Mouse (Mus musculus) telencephalon, adult 2 months (tissue): ENCODE data around the gene Rin2.

Experiments
- DNase-seq: peaks from one replicate; pipeline ENCODE4 v3.0.0-alpha.2; 2011; ENCODE audit warnings: low read depth, low spot score

The Rin2 gene

DNA sequence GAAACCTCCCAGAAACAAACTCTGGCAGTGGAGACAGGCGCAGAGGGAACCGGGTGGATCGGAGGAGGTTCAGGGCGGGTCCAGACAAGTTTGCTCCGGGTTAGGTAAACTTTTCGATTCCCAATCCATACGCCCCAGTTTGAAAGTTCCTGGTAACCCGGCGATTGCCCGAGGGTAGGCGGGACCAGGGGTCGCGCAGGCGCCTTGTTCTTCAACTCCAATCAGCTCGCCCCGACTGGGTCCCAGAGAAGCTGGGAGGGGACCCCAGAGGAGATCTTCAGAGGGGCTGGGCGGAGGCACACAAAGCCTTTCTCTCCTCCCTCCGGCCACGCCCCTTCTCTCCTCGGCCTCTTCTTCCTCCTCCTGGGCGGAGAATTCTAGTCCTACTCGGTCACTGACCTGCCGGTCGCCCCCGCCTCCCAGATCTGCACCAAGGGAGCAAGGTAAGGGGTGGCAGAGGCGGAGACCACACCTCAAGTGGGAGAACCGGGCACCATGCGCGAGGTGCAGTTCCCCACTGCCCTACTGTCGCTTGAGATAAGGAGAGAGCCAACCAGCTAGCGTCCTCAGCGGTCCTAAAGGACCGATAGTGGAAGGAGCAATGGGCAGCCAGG is at the start of gene Rin2:
TSS of gene Rin2 (plus strand) at position 74 of the 614 bp plus-strand sequence.
- no peak for DNase-seq

DNA sequence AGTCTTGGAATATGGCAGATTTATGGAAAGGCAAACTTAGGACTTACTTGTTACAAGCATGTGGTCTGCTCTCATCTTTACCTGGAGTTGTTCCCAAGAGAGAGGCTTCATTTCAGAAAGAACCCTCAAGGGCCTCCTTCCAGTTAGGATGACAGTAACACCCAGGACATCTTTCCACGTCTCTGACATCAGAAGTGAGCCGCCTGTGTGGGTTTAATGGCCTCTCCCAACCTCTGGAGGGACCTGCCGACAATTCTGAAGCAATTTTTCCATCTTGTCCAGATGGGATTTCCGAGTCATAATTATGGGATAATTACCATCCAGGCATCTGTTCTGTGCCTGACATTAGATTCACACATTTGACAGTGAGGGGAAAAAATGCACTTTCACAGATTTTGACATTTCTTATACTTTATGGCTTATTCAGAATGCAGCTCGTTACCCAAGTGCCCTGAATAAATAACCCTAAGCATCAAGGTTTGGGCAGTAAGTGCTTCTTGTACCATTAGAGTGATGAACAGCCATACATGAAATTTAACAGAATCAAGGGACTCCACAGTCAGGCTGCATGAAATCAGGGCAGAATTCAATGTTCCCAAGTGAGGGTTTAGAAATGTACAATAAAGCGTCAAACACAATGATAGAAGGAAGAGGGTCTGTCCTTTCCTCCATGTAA is 43.8 kb upstream of the Rin2 start:
- no peak for DNase-seq

DNA sequence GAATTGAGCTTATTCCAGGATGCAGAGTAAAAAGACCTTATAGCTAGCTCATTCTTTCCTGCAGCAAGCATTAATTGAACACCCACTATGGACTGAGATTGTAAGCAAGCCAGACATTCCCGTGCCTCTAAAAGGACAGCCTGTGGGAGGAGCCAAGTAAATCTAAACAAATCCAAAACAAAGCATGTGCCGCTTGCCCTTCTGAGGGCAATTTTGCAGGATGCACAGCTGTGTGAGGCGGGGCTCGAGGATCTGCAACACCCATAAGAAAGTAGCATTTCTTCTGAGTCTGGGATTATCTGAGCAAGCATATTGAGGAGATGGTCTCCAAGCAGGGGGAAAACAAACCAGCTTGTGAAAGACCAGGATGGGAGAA is 43.2 kb upstream of the Rin2 start:
- no peak for DNase-seq

DNA sequence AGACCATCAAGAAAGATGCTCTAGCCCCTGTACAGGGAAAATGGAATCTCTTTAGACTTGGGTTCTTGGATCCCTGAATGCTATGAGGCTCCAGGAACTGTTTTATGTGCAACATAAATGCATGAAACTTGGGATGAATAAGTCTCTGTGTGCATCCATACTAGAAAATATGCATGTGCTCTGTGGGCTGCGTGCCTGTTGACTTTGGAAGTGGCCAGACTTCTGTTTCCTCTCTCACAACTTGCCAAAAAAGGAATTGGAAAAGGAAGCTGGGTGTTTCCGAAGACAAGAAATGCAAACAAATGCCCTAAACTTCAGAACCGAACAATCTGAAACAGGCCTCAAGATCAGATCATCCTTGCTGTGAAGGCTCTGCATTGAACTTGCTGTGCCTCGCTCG is 41.2 kb upstream of the Rin2 start:
- no peak for DNase-seq

DNA sequence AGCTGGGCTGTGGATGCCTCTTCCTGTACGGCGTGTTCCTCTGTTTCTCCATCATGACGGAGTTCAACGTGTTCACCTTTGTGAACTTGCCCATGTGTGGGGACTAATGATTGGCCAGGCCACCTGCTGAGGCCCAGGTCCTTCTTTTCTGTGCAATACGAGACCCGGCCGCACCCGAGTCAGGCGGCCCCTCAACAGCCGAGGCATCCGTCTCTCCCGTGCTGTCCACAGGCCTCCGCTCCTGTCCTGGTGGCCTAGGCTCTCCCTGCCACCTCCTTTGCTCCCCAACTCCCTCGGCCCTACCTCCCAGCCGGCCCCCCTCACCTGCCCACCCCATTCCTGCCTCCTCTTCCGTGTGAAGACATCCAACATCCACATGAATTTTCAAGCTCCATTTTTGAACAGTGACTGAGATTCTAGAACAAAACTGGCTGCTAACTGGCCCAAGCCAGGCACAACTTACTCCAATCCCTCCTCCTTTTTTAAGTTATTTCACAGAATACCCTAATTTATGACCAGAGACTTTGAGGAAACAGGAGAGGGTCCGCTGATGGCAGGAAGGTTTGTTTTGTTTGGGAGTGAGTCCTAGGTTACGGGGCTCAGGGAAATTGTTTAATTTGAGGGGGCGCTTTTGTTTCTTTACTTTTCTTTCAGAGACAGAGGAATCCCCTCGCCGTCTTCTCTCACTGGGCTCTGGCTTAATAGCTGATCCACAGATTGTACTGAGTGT is 34.6 kb upstream of the Rin2 start:
- no peak for DNase-seq

GRCm38 (mm10) chr2:145655373-145655960 is 19.5 kb upstream of the Rin2 start:
- DNase-seq = no peak

GRCm38 (mm10) chr2:145656121-145656520 is 18.9 kb upstream of the Rin2 start:
- DNase-seq = no peak

DNA sequence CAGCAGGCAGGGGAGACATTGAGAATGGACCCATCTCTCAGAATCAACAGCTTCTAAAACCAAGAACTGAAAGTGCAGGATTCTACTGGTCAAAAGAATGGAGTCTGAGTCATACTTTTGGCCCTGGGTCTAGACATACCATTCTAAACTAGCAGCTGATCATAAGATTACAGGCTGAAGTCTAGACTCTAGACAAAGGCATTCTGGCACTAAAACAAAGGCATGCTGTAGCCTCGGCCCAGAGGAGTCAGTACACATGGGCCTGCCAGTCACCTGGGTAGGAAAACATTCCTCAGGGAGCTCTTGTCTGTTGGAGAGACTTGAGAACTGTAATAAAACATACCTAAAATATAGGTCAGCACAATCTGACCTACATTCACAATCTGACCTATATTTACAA is 18.3 kb upstream of the Rin2 start:
- DNase-seq = no peak

GRCm38 (mm10) chr2:145661242-145661641 is 13.8 kb upstream of the Rin2 start:
- no peak for DNase-seq

DNA sequence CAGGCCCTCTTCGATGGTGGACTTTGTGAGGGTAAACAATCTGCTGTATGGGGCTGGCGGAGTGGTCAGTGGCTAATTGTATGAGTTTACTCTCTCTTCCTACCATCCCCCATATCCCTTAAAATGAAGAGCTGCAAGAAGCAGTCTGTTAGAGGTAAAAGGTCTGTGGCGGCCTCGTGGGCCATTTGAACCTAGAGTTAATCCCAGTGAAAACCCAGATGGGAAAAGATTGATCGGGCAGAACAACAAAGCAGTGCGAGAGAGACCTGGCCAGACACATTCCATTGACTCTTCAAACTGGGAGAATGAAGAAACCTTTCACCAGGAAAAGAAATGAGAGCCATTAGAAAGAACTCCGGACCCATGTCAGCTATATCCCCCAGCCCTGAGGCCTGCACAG is 11.1 kb upstream of the Rin2 start:
- no peak for DNase-seq

- no peak for DNase-seq
Measured at GRCm38 (mm10) chr2:145664311-145664710, 10.7 kb upstream of the Rin2 start.

GRCm38 (mm10) chr2:145668135-145668534 is 6.9 kb upstream of the Rin2 start:
- DNase-seq = no peak

GRCm38 (mm10) chr2:145670131-145670530 is 4.9 kb upstream of the Rin2 start:
- no peak for DNase-seq

- DNase-seq = no peak
Measured at GRCm38 (mm10) chr2:145674496-145675141, 396 bp upstream of the Rin2 start.

DNA sequence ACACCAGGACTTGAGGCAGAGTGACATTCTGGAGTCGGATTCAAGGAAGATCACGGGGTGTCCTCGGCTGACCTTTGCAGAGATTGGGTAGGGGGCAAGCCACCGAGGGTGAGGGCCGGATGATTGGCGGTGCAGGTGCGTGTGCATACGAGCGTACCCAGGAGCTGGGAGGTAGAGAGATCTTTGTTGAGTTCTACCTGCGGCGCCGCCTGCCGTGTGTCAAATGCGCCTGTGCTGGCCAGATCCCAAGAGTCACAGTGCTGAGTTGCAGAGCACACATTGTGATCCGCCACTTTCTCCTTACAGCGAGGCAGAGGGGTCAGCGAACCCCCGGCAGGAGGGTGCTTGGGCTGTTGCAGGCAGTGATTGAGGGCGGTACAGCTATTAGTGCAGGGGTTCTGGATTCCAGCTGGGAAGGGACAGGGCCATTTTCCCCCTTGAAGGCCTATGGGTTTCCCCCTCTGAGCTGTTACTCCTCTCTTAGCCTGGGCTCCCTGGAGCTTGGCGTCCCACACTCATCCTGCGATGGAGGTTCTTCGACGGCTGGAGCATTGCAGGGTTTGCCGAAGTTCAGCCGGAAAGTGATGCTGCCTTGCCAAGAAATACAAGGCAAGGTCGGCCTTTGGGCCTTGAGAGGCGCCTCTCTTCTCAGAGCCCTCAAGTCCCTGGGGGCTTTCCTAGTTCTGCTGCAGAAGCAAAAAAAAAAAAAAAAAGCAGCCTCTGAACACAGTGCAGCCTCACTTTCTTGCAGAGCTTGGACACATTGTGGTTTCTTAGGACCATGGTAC is 935 bp downstream of the Rin2 start:
- no peak for DNase-seq

GRCm38 (mm10) chr2:145676544-145676925 is 1.5 kb downstream of the Rin2 start:
- no peak for DNase-seq

DNA sequence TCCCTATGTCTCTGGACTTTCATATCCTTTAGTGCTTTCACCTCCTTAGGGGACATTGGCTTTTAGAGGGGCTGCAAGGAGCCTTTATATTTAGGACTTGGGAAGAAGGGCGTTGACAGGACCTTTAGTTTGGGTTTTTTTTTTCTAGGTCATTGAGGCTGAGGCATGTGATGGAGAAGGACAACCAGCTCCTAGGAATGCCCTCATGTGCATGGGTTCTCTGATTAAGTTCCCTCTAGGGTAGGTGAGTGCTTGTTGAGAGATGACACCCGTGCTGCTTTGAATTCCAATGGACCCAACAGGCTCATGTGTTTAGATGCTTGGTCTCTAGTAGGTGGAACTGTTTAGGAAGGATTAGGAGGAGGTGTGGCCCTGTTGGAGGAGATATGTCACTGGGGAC is 1.9 kb downstream of the Rin2 start:
- no peak for DNase-seq

- DNase-seq = no peak
Measured at GRCm38 (mm10) chr2:145680141-145680540, 5.1 kb downstream of the Rin2 start.

DNA sequence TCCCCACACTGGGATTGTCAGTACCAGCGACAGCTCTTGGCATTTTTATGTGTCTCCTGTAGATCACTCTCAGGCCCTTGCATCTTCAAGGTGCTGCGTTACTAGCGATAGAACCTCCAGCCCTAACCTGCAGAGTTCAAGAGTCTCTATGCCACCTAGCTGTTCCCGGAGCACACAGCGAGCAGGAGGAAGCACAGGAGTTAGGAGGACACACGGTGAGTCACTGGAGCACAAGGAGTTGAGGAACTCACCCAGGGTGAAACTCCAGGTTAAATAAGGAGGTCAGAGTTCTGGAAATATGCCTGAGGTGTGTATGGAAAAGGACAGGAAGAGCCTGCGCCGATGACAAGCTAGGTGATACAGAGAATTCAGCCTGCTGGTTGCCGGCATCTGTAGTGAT is 5.7 kb downstream of the Rin2 start:
- DNase-seq = no peak

GRCm38 (mm10) chr2:145681626-145682025 is 6.6 kb downstream of the Rin2 start:
- no peak for DNase-seq

GRCm38 (mm10) chr2:145682924-145683323 is 7.9 kb downstream of the Rin2 start:
- no peak for DNase-seq
